Mouse (Mus musculus) midbrain, embryonic 12.5 days (tissue): Measurements from ENCODE around the gene Gm10337. TPM values are rescaled to one million over a fixed set of nuclear protein-coding genes. Genes with fewer than 3 reads are reported as not detected.

Experiments used
- ATAC-seq: fragments of 200-750 bp; cut with Nextera tagmentation; 2 replicates; pipeline ENCODE4 v1.8.0; 2017; ENCODE audit warnings: low read depth, moderate TSS enrichment, moderate library complexity; ENCODE audit not compliant: low FRiP score
- H3K27ac ChIP-seq: fragments of 300-500 bp; sonication (generic); replicated peaks from 2 replicates; pipeline ENCODE4 v1.5.1; 2016; ENCODE audit warnings: mild to moderate bottlenecking
- H3K27me3 ChIP-seq: fragments of 300-500 bp; sonication (generic); 2 replicates; pipeline ENCODE4 v1.6.1; 2016; ENCODE audit warnings: mild to moderate bottlenecking
- H3K36me3 ChIP-seq: fragments of 300-500 bp; sonication (generic); 2 replicates; pipeline ENCODE4 v1.6.1; 2016
- H3K4me1 ChIP-seq: fragments of 300-500 bp; sonication (generic); 2 replicates; pipeline ENCODE4 v1.6.1; 2016
- H3K4me2 ChIP-seq: fragments of 300-500 bp; sonication (generic); replicated peaks from 2 replicates; pipeline ENCODE4 v1.6.1; 2016; ENCODE audit warnings: mild to moderate bottlenecking, moderate library complexity
- H3K4me3 ChIP-seq: fragments of 300-500 bp; sonication (generic); 2 replicates; pipeline ENCODE4 v1.5.1; 2016; ENCODE audit warnings: mild to moderate bottlenecking
- H3K9ac ChIP-seq: fragments of 300-500 bp; sonication (generic); replicated peaks from 2 replicates; pipeline ENCODE4 v1.6.1; 2016; ENCODE audit warnings: mild to moderate bottlenecking, moderate library complexity
- H3K9me3 ChIP-seq: fragments of 300-500 bp; sonication (generic); 2 replicates; pipeline ENCODE4 v1.6.1; 2016; ENCODE audit warnings: mild to moderate bottlenecking
- WGBS: fragments of 180-500 bp; shearing (Covaris S2); methylation state at CpG from one replicate; pipeline ENCODE4 v1.1.7; 2016; 5-methylcytosine and 5-hydroxymethylcytosine counted together
- polyA plus RNA-seq: library from polyadenylated mRNA; unstranded; fragments of >200 nt; fragmentation: Nextera tagmentation; extraction: Ambion mirVana; gene quantifications from 2 replicates; pipeline ENCODE4 v1.2.1, GENCODE M21; 2016

Gene Gm10337
- polyA plus RNA-seq, 1 experiment from 2014 or later: 4.6 TPM

GRCm38 (mm10) chr15:102533926-102534325 lies 30.4 kb downstream of the Gm10337 start:
- H3K9me3 ChIP-seq: no peaks in the 10 kb centered on the region
- no peak overlapping the region for H3K27ac ChIP-seq
- H3K4me2 ChIP-seq: no peak overlapping the region
- no peaks in the 10 kb centered on the region for H3K4me1 ChIP-seq
- WGBS: 91% methylated on average over 7 of the region's 7 CpGs
- no peaks in the 10 kb centered on the region for H3K27me3 ChIP-seq
- no peak overlapping the region for H3K9ac ChIP-seq
- ATAC-seq: no peak
- peaks cover 57% of the 10 kb centered on the region for H3K36me3 ChIP-seq
- no peak overlapping the region for H3K4me3 ChIP-seq

- Histone ChIP-seq H3K9me3 (no peaks in the 10 kb centered on the region), H3K36me3 (peaks cover 62% of the 10 kb centered on the region), H3K9ac (no peak overlapping the region), H3K4me2 (no peak overlapping the region), H3K4me3 (no peak overlapping the region), H3K27me3 (no peaks in the 10 kb centered on the region), H3K27ac (no peak overlapping the region), H3K4me1 (no peaks in the 10 kb centered on the region)
- 93% methylated on average over 4 of the region's 4 CpGs for WGBS
- ATAC-seq: no peak
Measured at GRCm38 (mm10) chr15:102544801-102545200, 41.3 kb downstream of the Gm10337 start.

DNA sequence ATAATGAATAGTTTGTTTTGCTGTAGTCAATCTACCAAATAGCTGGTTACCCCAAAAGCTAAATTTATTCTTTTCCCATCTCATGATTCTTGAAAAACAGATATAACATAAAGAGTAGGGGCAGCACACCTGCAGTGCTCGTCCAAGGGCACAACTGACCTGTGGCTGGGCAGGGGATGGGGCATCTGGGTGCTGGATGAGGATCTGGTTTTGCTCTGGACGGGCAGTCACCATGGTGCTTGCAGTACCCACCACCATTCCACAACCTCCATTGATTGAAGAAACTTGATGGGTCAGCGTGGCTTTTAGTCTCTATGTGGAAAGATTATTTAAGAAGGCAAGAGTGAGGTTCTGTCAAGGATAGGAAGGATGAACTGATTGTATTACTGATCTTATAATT lies 42.7 kb downstream of the Gm10337 start:
- H3K4me3 ChIP-seq: no peak overlapping the region
- WGBS: 92% methylated on average over 3 of the region's 3 CpGs
- H3K27me3 ChIP-seq: no peaks in the 10 kb centered on the region
- H3K36me3 ChIP-seq: peaks cover 51% of the 10 kb centered on the region
- no peak for ATAC-seq
- H3K4me2 ChIP-seq: no peak overlapping the region
- H3K9ac ChIP-seq: no peak overlapping the region
- no peak overlapping the region for H3K27ac ChIP-seq
- H3K4me1 ChIP-seq: no peaks in the 10 kb centered on the region
- H3K9me3 ChIP-seq: no peaks in the 10 kb centered on the region

DNA sequence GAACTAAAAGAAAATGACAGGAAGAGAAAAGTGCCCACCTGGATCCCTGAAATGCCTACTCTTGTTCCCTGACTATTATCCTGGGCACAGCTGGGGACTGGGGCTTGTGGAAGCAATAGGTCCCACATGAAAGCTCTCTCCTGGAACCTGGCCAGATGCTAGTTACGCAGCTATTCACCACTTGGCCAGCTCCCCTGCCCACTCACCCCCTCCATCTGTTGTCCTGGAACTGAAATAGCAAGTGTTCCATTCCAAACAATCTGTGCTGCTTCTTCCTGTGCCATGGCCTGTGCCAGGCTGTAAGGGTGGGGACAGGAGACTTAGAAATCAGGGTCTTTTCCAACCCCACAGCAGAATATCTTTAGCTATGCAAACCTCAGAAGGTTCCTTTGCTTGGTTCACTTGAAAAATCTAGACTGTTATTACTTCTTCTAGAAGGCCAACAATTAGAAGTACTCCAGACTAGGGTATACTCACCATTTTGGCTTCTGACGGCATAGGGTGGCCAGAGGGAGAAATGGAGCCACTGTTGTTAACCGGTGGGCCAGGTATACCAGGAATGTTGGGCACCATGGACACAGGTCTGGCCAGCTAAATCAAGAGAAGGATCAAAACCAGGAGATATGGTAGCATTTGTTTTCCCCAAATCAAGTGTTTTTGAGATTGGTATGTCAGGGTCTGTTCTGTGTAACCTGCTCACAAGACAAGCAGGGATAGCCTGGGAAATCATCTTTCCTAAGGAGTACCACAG lies 43.3 kb downstream of the Gm10337 start:
- Histone ChIP-seq H3K9me3 (no peaks in the 10 kb centered on the region), H3K4me1 (no peaks in the 10 kb centered on the region), H3K27me3 (no peaks in the 10 kb centered on the region), H3K27ac (no peak overlapping the region), H3K36me3 (peaks cover 53% of the 10 kb centered on the region), H3K4me2 (no peak overlapping the region), H3K9ac (no peak overlapping the region), H3K4me3 (no peak overlapping the region)
- no peak for ATAC-seq
- WGBS: 94% methylated on average over 3 of the region's 3 CpGs

GRCm38 (mm10) chr15:102547478-102547877 lies 44.0 kb downstream of the Gm10337 start:
- Histone ChIP-seq H3K4me2 (no peak overlapping the region), H3K27me3 (no peaks in the 10 kb centered on the region), H3K36me3 (peaks cover 51% of the 10 kb centered on the region), H3K9ac (no peak overlapping the region), H3K4me3 (no peak overlapping the region), H3K4me1 (no peaks in the 10 kb centered on the region), H3K9me3 (no peaks in the 10 kb centered on the region), H3K27ac (no peak overlapping the region)
- WGBS: 97% methylated on average over 3 of the region's 3 CpGs
- ATAC-seq: no peak

DNA sequence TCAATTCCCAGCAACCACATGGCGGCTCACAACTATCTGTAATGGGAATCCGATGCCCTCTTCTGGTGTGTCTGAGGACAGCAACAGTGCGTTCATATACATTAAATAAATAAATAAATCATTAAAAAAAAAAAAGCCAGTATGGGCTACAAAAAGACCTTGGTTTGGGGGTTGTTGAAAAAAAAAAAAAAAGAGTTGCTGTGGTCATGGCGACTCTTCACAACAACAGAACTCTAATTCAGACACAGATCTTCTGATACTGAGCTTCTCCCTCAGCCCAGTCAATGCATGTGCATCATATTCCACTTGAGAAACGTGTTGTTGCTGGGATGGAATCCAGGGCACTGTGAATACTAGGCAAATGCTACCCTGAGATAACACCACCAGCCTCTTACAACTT lies 49.1 kb downstream of the Gm10337 start:
- H3K27ac ChIP-seq: no peak overlapping the region
- no peak overlapping the region for H3K4me3 ChIP-seq
- no peaks in the 10 kb centered on the region for H3K9me3 ChIP-seq
- H3K27me3 ChIP-seq: no peaks in the 10 kb centered on the region
- peaks cover 39% of the 10 kb centered on the region for H3K36me3 ChIP-seq
- H3K4me2 ChIP-seq: no peak overlapping the region
- no peak overlapping the region for H3K9ac ChIP-seq
- 96% methylated on average over 5 of the region's 5 CpGs for WGBS
- no peaks in the 10 kb centered on the region for H3K4me1 ChIP-seq
- no peak for ATAC-seq

Other genes with a start within 250 kb of the Gm10337 start
- 13.6 and 19.2 TPM in 2 replicates for gene Rarg, start 246.2 kb upstream of the Gm10337 start, polyA plus RNA-seq
- gene Gm9918, start 233.2 kb upstream of the Gm10337 start, polyA plus RNA-seq: 0.26 and 0.28 TPM in 2 replicates
- 51.9 and 57.7 TPM in 2 replicates for gene Mfsd5, start 224.3 kb upstream of the Gm10337 start, polyA plus RNA-seq
- gene Espl1, start 207.5 kb upstream of the Gm10337 start, polyA plus RNA-seq: 33.6 and 38.4 TPM in 2 replicates
- 363 and 378 TPM in 2 replicates for gene Pfdn5, start 177.6 kb upstream of the Gm10337 start, polyA plus RNA-seq
- gene Myg1, start 172.0 kb upstream of the Gm10337 start, polyA plus RNA-seq: 96.1 and 108 TPM in 2 replicates
- 61.5 and 67.9 TPM in 2 replicates for gene Aaas, start 153.0 kb upstream of the Gm10337 start, polyA plus RNA-seq
- gene Sp7, start 136.5 kb upstream of the Gm10337 start, polyA plus RNA-seq: 0.46 and 0.93 TPM in 2 replicates
- 9.6 and 10.2 TPM in 2 replicates for gene Sp1, start 97.6 kb upstream of the Gm10337 start, polyA plus RNA-seq
- 0.29 TPM in 1 of 2 replicates, not detected in the other for gene Amhr2, start 58.4 kb upstream of the Gm10337 start, polyA plus RNA-seq
- gene Prr13, start 44.7 kb upstream of the Gm10337 start, polyA plus RNA-seq: 84.9 and 97.9 TPM in 2 replicates
- gene Pcbp2, start 33.2 kb upstream of the Gm10337 start, polyA plus RNA-seq: 168 and 186 TPM in 2 replicates
- 46.1 and 50.6 TPM in 2 replicates for gene Map3k12, start 13.3 kb downstream of the Gm10337 start, polyA plus RNA-seq
- gene Tarbp2, start 14.5 kb downstream of the Gm10337 start, polyA plus RNA-seq: 106 and 107 TPM in 2 replicates
- 2.5 and 3.1 TPM in 2 replicates for gene Npff, start 21.2 kb downstream of the Gm10337 start, polyA plus RNA-seq
- gene Gm28047, start 121.3 kb downstream of the Gm10337 start, polyA plus RNA-seq: 0.18 TPM in 1 of 2 replicates, not detected in the other
- gene Atf7, start 121.7 kb downstream of the Gm10337 start, polyA plus RNA-seq: 17.0 and 20.1 TPM in 2 replicates
- gene Atp5g2, start 168.6 kb downstream of the Gm10337 start, polyA plus RNA-seq: 55.9 and 67.0 TPM in 2 replicates
- gene Calcoco1, start 218.5 kb downstream of the Gm10337 start, polyA plus RNA-seq: 41.4 and 42.4 TPM in 2 replicates